ENCODE assay signal across 22 mouse cellular contexts in the genomic region with DNA sequence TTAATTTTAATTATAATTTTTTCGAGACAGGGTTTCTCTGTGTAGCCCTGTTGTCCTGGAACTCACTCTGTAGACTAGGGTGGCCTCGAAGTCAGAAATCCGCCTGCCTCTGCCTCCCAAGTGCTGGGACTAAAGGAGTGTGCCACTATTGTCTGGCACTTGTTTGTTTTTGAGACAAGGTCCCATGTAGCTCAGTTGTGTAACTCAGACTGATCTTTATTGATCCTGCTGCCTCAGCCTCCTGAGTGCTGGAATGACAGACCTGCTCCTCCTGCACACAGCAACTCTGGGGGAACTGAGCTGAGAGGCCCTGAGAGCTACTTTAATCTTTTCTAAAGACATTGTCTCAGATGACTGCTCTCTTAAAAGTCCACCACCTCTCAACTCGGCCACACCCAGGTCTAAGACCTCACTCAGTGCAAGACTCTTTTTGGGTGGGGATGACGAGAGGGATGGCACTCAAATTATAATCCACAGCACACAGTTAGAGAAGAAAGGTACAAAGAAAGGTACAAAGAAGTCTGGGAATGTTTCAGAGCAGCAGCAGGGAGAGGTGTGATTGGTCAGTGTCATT. TPM values are rescaled to one million over a fixed set of nuclear protein-coding genes. Genes with fewer than 3 reads are reported as not detected.
DNase-seq lines count a peak whose midpoint lies in the region; ATAC-seq and TF ChIP-seq lines count a peak whose summit lies in the region.
"Had no signal": no experiment of that assay in that cellular context is flagged by ENCODE, and none has a peak within 500 bp of the region (broad histone marks: within the 10 kb centered on the region; RNA-seq: fewer than 3 reads in every experiment).

No protein-coding gene starts in this region.

- no peaks in the 10 kb centered on the region for H3K27me3 ChIP-seq in heart, embryonic 13.5 days (replicated peaks)
- no peaks in the 10 kb centered on the region for H3K27me3 ChIP-seq in midbrain, postnatal 0 days (ENCODE audit: insufficient read depth, low read length)
- H3K27me3 ChIP-seq: embryonic facial prominence, embryonic 15.5 days had no signal

- peak overlapping the region; percentile 40 for H3K9ac ChIP-seq in heart, embryonic 13.5 days
- H3K9ac ChIP-seq in midbrain, postnatal 0 days (replicated peaks; ENCODE audit: low read length, poor library complexity, severe bottlenecking), result no peak overlapping the region
- H3K9ac ChIP-seq: embryonic facial prominence, embryonic 15.5 days had no signal

- peaks cover 16% of the 10 kb centered on the region for H3K4me1 ChIP-seq in heart, embryonic 13.5 days
- peaks cover 14% of the 10 kb centered on the region; the same call in 1 of the 2 replicates for H3K4me1 ChIP-seq in brown adipose tissue, adult 24 weeks (ENCODE audit: control insufficient read depth, insufficient read depth, insufficient read length, low read length)
- H3K4me1 ChIP-seq in midbrain, postnatal 0 days (ENCODE audit: insufficient read depth, low read length), result no peaks in the 10 kb centered on the region

- DNase-seq in heart, adult 18-20 months, result no peak
- no peak for DNase-seq in left cerebral cortex, adult 2 months (ENCODE audit: extremely low spot score in 1 of 2, low spot score in 2 of 2)
- DNase-seq in left cerebral cortex, postnatal 4 days, result no peak
- DNase-seq in A20 (ENCODE audit: low read depth, low spot score), result peak; percentile 53
- DNase-seq in midbrain, postnatal 0 days (ENCODE audit: low spot score), result no peak
- DNase-seq: embryo, embryonic 11 days; gastrocnemius, postnatal 14 days; lung, adult 18-20 months; midbrain, embryonic 14.5 days; thymus, adult 18-20 months had no signal

- no peaks in the 10 kb centered on the region for H3K9me3 ChIP-seq in heart, embryonic 13.5 days
- no peaks in the 10 kb centered on the region for H3K9me3 ChIP-seq in midbrain, postnatal 0 days (ENCODE audit: low read length)
- H3K9me3 ChIP-seq: embryonic facial prominence, embryonic 15.5 days; forebrain, embryonic 10.5 days; G1E had no signal

- intact Hi-C loops in left cerebral cortex, adult 2 months (cut with DNase I), result no loop called here
- intact Hi-C loops in left cerebral cortex, postnatal 4 days (cut with DNase I), result no loop called here

- H3K27ac ChIP-seq in heart, embryonic 13.5 days (replicated peaks), result peak overlapping the region; percentile 80
- H3K27ac ChIP-seq in left cerebral cortex, adult 2 months, result peak overlapping the region; percentile 73
- peak overlapping the region; percentile 99 for H3K27ac ChIP-seq in brown adipose tissue, adult 24 weeks (replicated peaks; ENCODE audit: low read depth, low read length)
- no peak overlapping the region for H3K27ac ChIP-seq in midbrain, postnatal 0 days (ENCODE audit: low read depth, low read length)
- H3K27ac ChIP-seq: embryonic facial prominence, embryonic 15.5 days; forebrain, embryonic 10.5 days had no signal

- ATAC-seq in heart, embryonic 13.5 days (ENCODE audit: extremely low read depth, insufficient number of reproducible peaks, low FRiP score, low TSS enrichment), result no peak
- ATAC-seq in midbrain, postnatal 0 days (ENCODE audit: low FRiP score), result no peak

- peak overlapping the region; percentile 47; the same call in 1 of the 2 replicates for H3K4me2 ChIP-seq in heart, embryonic 13.5 days
- no peak overlapping the region for H3K4me2 ChIP-seq in midbrain, postnatal 0 days (ENCODE audit: low read depth, low read length, poor library complexity, severe bottlenecking)
- H3K4me2 ChIP-seq: embryonic facial prominence, embryonic 15.5 days had no signal

- no peak for TF ChIP-seq CTCF in left cerebral cortex, adult 2 months (IDR thresholded peaks at IDR 0.05)
- TF ChIP-seq CTCF in midbrain, postnatal 0 days (IDR thresholded peaks at IDR 0.05), result no peak

- no peaks in the 10 kb centered on the region for H3K36me3 ChIP-seq in heart, embryonic 13.5 days
- no peaks in the 10 kb centered on the region for H3K36me3 ChIP-seq in midbrain, postnatal 0 days (ENCODE audit: insufficient read depth, low read length)
- H3K36me3 ChIP-seq: embryonic facial prominence, embryonic 15.5 days; forebrain, embryonic 10.5 days; G1E had no signal

- 56% methylated on average over 5 of the region's 5 CpGs for WGBS in heart, embryonic 13.5 days
- WGBS in midbrain, postnatal 0 days, result 63% methylated on average over 5 of the region's 5 CpGs

- no peak overlapping the region for H3K4me3 ChIP-seq in heart, embryonic 13.5 days
- no peak overlapping the region for H3K4me3 ChIP-seq in left cerebral cortex, adult 2 months
- H3K4me3 ChIP-seq in brown adipose tissue, adult 24 weeks (ENCODE audit: insufficient read depth, low read depth, low read length), result no peak overlapping the region
- no peak overlapping the region for H3K4me3 ChIP-seq in midbrain, postnatal 0 days (ENCODE audit: low read depth, low read length)
- H3K4me3 ChIP-seq: embryonic facial prominence, embryonic 15.5 days; forebrain, embryonic 10.5 days had no signal

RNA-seq across cellular contexts. Expression of gene Myadm, which starts 8.7 kb away (rescaled TPM):
- 159 and 162 TPM in 2 replicates for polyA plus RNA-seq in heart, embryonic 13.5 days (2015; fragmentation: Nextera tagmentation; extraction: Ambion mirVana)
- 100 to 1,000 TPM; 109 to 122 TPM for total RNA-seq in heart, adult 18-20 months (2021)
- total RNA-seq in left cerebral cortex, adult 2 months (2021), result 10 to 100 TPM; 61.9 to 62.1 TPM
- 10 to 100 TPM; 34.6 to 35.9 TPM for total RNA-seq in left cerebral cortex, postnatal 4 days (2021)
- polyA plus RNA-seq in brown adipose tissue, adult 24 weeks (2012; ENCODE audit: insufficient read depth, insufficient read length, missing spikeins), result 45.0 and 52.3 TPM in 2 replicates
- total RNA-seq in midbrain, postnatal 0 days (2014; rRNA removed), result 27.4 and 39.4 TPM in 2 replicates
- polyA plus RNA-seq in midbrain, postnatal 0 days (2015; fragmentation: Nextera tagmentation; extraction: Ambion mirVana), result 24.2 and 27.2 TPM in 2 replicates
- polyA plus RNA-seq: G1E had no signal

RNA-seq across cellular contexts. Expression of gene Prkcg, which starts 8.8 kb away (rescaled TPM):
- polyA plus RNA-seq in heart, embryonic 13.5 days (2015; fragmentation: Nextera tagmentation; extraction: Ambion mirVana), result 0.04 and 0.13 TPM in 2 replicates
- total RNA-seq in heart, adult 18-20 months (2021), result 1 to 10 TPM in 1 of 2 experiments, under 1 TPM in 1; 0.85 to 1.2 TPM
- 100 to 1,000 TPM; 262 to 263 TPM for total RNA-seq in left cerebral cortex, adult 2 months (2021)
- 100 to 1,000 TPM in 1 of 2 experiments, 10 to 100 TPM in 1; 88.7 to 100 TPM for total RNA-seq in left cerebral cortex, postnatal 4 days (2021)
- 1.4 and 2.9 TPM in 2 replicates for polyA plus RNA-seq in brown adipose tissue, adult 24 weeks (2012; ENCODE audit: insufficient read depth, insufficient read length, missing spikeins)
- 11.5 and 12.5 TPM in 2 replicates for total RNA-seq in midbrain, postnatal 0 days (2014; rRNA removed)
- 6.0 and 7.4 TPM in 2 replicates for polyA plus RNA-seq in midbrain, postnatal 0 days (2015; fragmentation: Nextera tagmentation; extraction: Ambion mirVana)
- polyA plus RNA-seq: G1E had no signal

RNA-seq across cellular contexts. Expression of gene Nlrp12, which starts 30.6 kb away (rescaled TPM):
- polyA plus RNA-seq in heart, embryonic 13.5 days (2015; fragmentation: Nextera tagmentation; extraction: Ambion mirVana), result not detected in 2 replicates
- total RNA-seq in heart, adult 18-20 months (2021), result not detected
- under 1 TPM in 1 of 2 experiments, not detected in 1; 0.11 TPM for total RNA-seq in left cerebral cortex, adult 2 months (2021)
- total RNA-seq in left cerebral cortex, postnatal 4 days (2021), result under 1 TPM; 0.06 to 0.08 TPM
- polyA plus RNA-seq in brown adipose tissue, adult 24 weeks (2012; ENCODE audit: insufficient read depth, insufficient read length, missing spikeins), result not detected in 2 replicates
- total RNA-seq in midbrain, postnatal 0 days (2014; rRNA removed), result 0.05 and 0.16 TPM in 2 replicates
- 0.09 TPM in 1 of 2 replicates, not detected in the other for polyA plus RNA-seq in midbrain, postnatal 0 days (2015; fragmentation: Nextera tagmentation; extraction: Ambion mirVana)
- total RNA-seq: gastrocnemius, postnatal 14 days; left cerebral cortex, adult 18-20 months had no signal
- polyA plus RNA-seq: embryonic facial prominence, embryonic 15.5 days; forebrain, embryonic 10.5 days; G1E; intestine, embryonic 16.5 days; kidney, embryonic 16.5 days; limb, embryonic 11.5 days; midbrain, embryonic 14.5 days; urinary bladder, adult 2 months had no signal

RNA-seq across cellular contexts. Expression of gene Cacng7, which starts 52.6 kb away (rescaled TPM):
- 0.19 and 0.51 TPM in 2 replicates for polyA plus RNA-seq in heart, embryonic 13.5 days (2015; fragmentation: Nextera tagmentation; extraction: Ambion mirVana)
- 1 to 10 TPM; 3.7 to 4.6 TPM for total RNA-seq in heart, adult 18-20 months (2021)
- 100 to 1,000 TPM; 180 to 201 TPM for total RNA-seq in left cerebral cortex, adult 2 months (2021)
- total RNA-seq in left cerebral cortex, postnatal 4 days (2021), result 100 to 1,000 TPM; 111 to 123 TPM
- polyA plus RNA-seq in brown adipose tissue, adult 24 weeks (2012; ENCODE audit: insufficient read depth, insufficient read length, missing spikeins), result 3.4 and 3.6 TPM in 2 replicates
- total RNA-seq in midbrain, postnatal 0 days (2014; rRNA removed), result 78.5 and 115 TPM in 2 replicates
- polyA plus RNA-seq in midbrain, postnatal 0 days (2015; fragmentation: Nextera tagmentation; extraction: Ambion mirVana), result 2.9 and 3.7 TPM in 2 replicates
- total RNA-seq: megakaryocyte, adult 5-6 weeks; neutrophil, adult 5-6 weeks had no signal
- polyA plus RNA-seq: G1E had no signal
